Mouse (Mus musculus) stomach, postnatal 0 days (tissue): ENCODE data around the gene Olfr469.
A peak's percentile ranks its signal among the peaks of the same experiment; 100 is the strongest.

Source experiments
- CTCF ChIP-seq: IDR thresholded peaks from 2 replicates; pipeline ENCODE4 v1.5.1; 2016; ENCODE audit warnings: antibody characterized with exemption, low read depth, mild to moderate bottlenecking, moderate library complexity
- EP300 ChIP-seq: optimal IDR thresholded peaks from 2 replicates; pipeline ENCODE3; 2016; ENCODE audit warnings: antibody characterized with exemption

- TF ChIP-seq CTCF, result peak; percentile 82
- TF ChIP-seq EP300, result no peak
Measured at GRCm38 (mm10) chr7:107787977-107788620, 37.2 kb downstream of the Olfr469 start.
